Mouse (Mus musculus) bone marrow, adult 2 months (tissue): ENCODE results near the gene Prox1.

Experiments used
- CTCF ChIP-seq: fragments of 200-500 bp; IDR thresholded peaks from 2 replicates; pipeline ENCODE4 v1.5.1; 2011; ENCODE audit warnings: low read length, control low read depth; ENCODE audit not compliant: control insufficient read depth, insufficient read depth
- POLR2A ChIP-seq: fragments of 200-500 bp; IDR thresholded peaks from 2 replicates; pipeline ENCODE4 v1.6.1; 2011; ENCODE audit warnings: low read depth, mild to moderate bottlenecking, control low read depth, low read length, borderline replicate concordance; ENCODE audit not compliant: control insufficient read depth

DNA sequence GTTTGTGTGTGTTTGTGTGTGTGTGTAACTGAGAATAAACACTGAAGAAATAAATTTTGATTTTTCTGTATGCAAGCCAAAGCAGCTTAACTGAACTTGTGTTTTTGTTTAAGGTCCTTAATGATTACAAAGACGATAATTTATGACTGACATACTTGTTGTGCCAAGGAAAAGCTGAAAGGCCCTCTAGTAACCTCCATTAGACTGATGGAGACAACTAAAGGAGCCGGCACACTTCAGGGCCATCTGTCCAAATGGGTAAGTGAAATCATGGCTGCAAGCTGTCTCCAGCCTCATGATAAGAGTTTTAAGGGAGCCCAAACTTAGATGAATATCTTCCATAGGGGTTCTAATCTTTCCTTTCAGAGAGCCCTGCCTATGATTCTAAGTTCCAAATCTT is 15.5 kb downstream of the Prox1 start:
- no peak for TF ChIP-seq CTCF
- no peak for TF ChIP-seq POLR2A
